Mouse (Mus musculus): ENCODE results near the gene 1810049J17Rik. TPM values are rescaled to one million over a fixed set of nuclear protein-coding genes. Genes with fewer than 3 reads are reported as not detected.

Gene 1810049J17Rik
- polyA plus RNA-seq, 1 experiment from 2014 or later, result not detected

GRCm38 (mm10) chr15:12314584-12314983 lies 7.1 kb downstream of the 1810049J17Rik start:
- H3K4me2 ChIP-seq (ENCODE audit: low read depth, low read length), result no peak overlapping the region
- no peak overlapping the region for H3K27ac ChIP-seq (replicated peaks; ENCODE audit: low read depth, low read length)
- H3K9me3 ChIP-seq (replicated peaks; ENCODE audit: control insufficient read depth, low read length), result no peaks in the 10 kb centered on the region
- no peak overlapping the region for H3K4me3 ChIP-seq (ENCODE audit: low read depth, low read length)
- DNase-seq (ENCODE audit: low spot score) (no peak), ATAC-seq (replicated peaks; ENCODE audit: insufficient number of reproducible peaks, low FRiP score, low TSS enrichment, low read depth) (no peak)
- no peak overlapping the region for H3K9ac ChIP-seq (replicated peaks; ENCODE audit: low read length)
- no peaks in the 10 kb centered on the region for H3K36me3 ChIP-seq (replicated peaks; ENCODE audit: control insufficient read depth, insufficient read depth, low read depth, low read length)
- H3K4me1 ChIP-seq (ENCODE audit: control insufficient read depth, insufficient read depth, low read length), result no peaks in the 10 kb centered on the region
- H3K27me3 ChIP-seq (ENCODE audit: control insufficient read depth, insufficient read depth, low read length), result no peaks in the 10 kb centered on the region
- 83% methylated on average over 5 of the region's 5 CpGs for WGBS

DNA sequence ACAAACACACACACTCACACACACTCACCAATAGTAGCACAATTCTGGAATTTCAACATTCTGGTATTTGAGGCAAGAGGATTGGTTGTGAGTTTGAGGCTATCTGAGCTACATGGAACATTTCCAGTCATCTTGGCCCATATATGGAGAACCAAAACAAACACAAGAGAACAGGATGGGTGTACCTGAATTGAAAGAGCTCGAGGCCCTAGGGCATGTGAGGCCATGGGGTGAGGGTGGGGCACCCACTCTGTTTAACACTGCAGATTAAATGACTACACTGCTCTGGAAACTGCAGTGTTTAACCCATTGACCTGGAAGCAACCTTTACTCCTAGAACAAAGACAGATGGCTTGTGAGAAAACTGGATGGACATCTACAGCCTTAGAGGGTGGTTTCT lies 8.4 kb downstream of the 1810049J17Rik start:
- H3K27ac ChIP-seq (replicated peaks; ENCODE audit: low read depth, low read length), result no peak overlapping the region
- H3K36me3 ChIP-seq (replicated peaks; ENCODE audit: control insufficient read depth, insufficient read depth, low read depth, low read length), result no peaks in the 10 kb centered on the region
- H3K9me3 ChIP-seq (replicated peaks; ENCODE audit: control insufficient read depth, low read length), result no peaks in the 10 kb centered on the region
- DNase-seq (ENCODE audit: low spot score) (no peak), ATAC-seq (replicated peaks; ENCODE audit: insufficient number of reproducible peaks, low FRiP score, low TSS enrichment, low read depth) (no peak)
- no peak overlapping the region for H3K4me3 ChIP-seq (ENCODE audit: low read depth, low read length)
- H3K4me2 ChIP-seq (ENCODE audit: low read depth, low read length), result no peak overlapping the region
- 26% methylated on average over 1 of the region's 1 CpGs for WGBS
- H3K9ac ChIP-seq (replicated peaks; ENCODE audit: low read length), result no peak overlapping the region
- no peaks in the 10 kb centered on the region for H3K27me3 ChIP-seq (ENCODE audit: control insufficient read depth, insufficient read depth, low read length)
- no peaks in the 10 kb centered on the region for H3K4me1 ChIP-seq (ENCODE audit: control insufficient read depth, insufficient read depth, low read length)

- H3K9me3 ChIP-seq (replicated peaks; ENCODE audit: control insufficient read depth, low read length), result no peaks in the 10 kb centered on the region
- H3K4me2 ChIP-seq (ENCODE audit: low read depth, low read length), result no peak overlapping the region
- no peaks in the 10 kb centered on the region for H3K36me3 ChIP-seq (replicated peaks; ENCODE audit: control insufficient read depth, insufficient read depth, low read depth, low read length)
- ATAC-seq (replicated peaks; ENCODE audit: insufficient number of reproducible peaks, low FRiP score, low TSS enrichment, low read depth), result no peak
- H3K27ac ChIP-seq (replicated peaks; ENCODE audit: low read depth, low read length), result no peak overlapping the region
- H3K4me3 ChIP-seq (ENCODE audit: low read depth, low read length), result no peak overlapping the region
- no peak for DNase-seq (ENCODE audit: low spot score)
- no peaks in the 10 kb centered on the region for H3K27me3 ChIP-seq (ENCODE audit: control insufficient read depth, insufficient read depth, low read length)
- H3K4me1 ChIP-seq (ENCODE audit: control insufficient read depth, insufficient read depth, low read length), result no peaks in the 10 kb centered on the region
- no peak overlapping the region for H3K9ac ChIP-seq (replicated peaks; ENCODE audit: low read length)
- 93% methylated on average over 7 of the region's 7 CpGs for WGBS
Measured at GRCm38 (mm10) chr15:12311465-12311864, 10.2 kb downstream of the 1810049J17Rik start.

GRCm38 (mm10) chr15:12310676-12311075 lies 11.0 kb downstream of the 1810049J17Rik start:
- no peak for ATAC-seq (replicated peaks; ENCODE audit: insufficient number of reproducible peaks, low FRiP score, low TSS enrichment, low read depth)
- H3K36me3 ChIP-seq (replicated peaks; ENCODE audit: control insufficient read depth, insufficient read depth, low read depth, low read length), result no peaks in the 10 kb centered on the region
- H3K9ac ChIP-seq (replicated peaks; ENCODE audit: low read length), result no peak overlapping the region
- H3K4me3 ChIP-seq (ENCODE audit: low read depth, low read length), result no peak overlapping the region
- WGBS, result 90% methylated on average over 4 of the region's 4 CpGs
- no peak for DNase-seq (ENCODE audit: low spot score)
- no peak overlapping the region for H3K4me2 ChIP-seq (ENCODE audit: low read depth, low read length)
- no peaks in the 10 kb centered on the region for H3K27me3 ChIP-seq (ENCODE audit: control insufficient read depth, insufficient read depth, low read length)
- H3K27ac ChIP-seq (replicated peaks; ENCODE audit: low read depth, low read length), result no peak overlapping the region
- no peaks in the 10 kb centered on the region for H3K9me3 ChIP-seq (replicated peaks; ENCODE audit: control insufficient read depth, low read length)
- H3K4me1 ChIP-seq (ENCODE audit: control insufficient read depth, insufficient read depth, low read length), result no peaks in the 10 kb centered on the region

DNA sequence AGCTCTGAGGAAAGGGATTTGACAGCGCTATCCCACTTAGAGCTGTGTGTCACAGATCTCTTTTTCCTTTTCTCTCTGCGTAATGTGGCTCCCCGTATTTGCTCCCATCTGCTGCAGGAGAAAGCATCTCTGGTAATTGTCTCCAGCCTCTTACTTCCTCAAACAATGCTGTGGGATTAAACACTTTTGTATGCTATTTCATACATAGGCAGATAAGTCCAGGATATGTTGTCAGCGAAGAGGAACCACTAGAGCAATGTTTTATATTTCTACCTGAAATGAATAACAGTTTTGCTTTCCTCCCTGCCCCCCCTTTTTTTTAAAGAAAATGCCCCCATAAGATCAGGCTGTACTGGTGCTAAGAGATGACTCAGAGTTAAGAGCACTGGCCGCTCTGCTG lies 13.2 kb downstream of the 1810049J17Rik start:
- H3K9ac ChIP-seq (replicated peaks; ENCODE audit: low read length), result no peak overlapping the region
- DNase-seq (ENCODE audit: low spot score) (no peak), ATAC-seq (replicated peaks; ENCODE audit: insufficient number of reproducible peaks, low FRiP score, low TSS enrichment, low read depth) (no peak)
- H3K27ac ChIP-seq (replicated peaks; ENCODE audit: low read depth, low read length), result no peak overlapping the region
- 83% methylated on average over 5 of the region's 5 CpGs for WGBS
- H3K9me3 ChIP-seq (replicated peaks; ENCODE audit: control insufficient read depth, low read length), result no peaks in the 10 kb centered on the region
- no peaks in the 10 kb centered on the region for H3K27me3 ChIP-seq (ENCODE audit: control insufficient read depth, insufficient read depth, low read length)
- no peaks in the 10 kb centered on the region for H3K4me1 ChIP-seq (ENCODE audit: control insufficient read depth, insufficient read depth, low read length)
- no peaks in the 10 kb centered on the region for H3K36me3 ChIP-seq (replicated peaks; ENCODE audit: control insufficient read depth, insufficient read depth, low read depth, low read length)
- H3K4me3 ChIP-seq (ENCODE audit: low read depth, low read length), result no peak overlapping the region
- H3K4me2 ChIP-seq (ENCODE audit: low read depth, low read length), result no peak overlapping the region

- 74% methylated on average over 4 of the region's 4 CpGs for WGBS
- Histone ChIP-seq H3K36me3 (replicated peaks; ENCODE audit: control insufficient read depth, insufficient read depth, low read depth, low read length) (no peaks in the 10 kb centered on the region), H3K9me3 (replicated peaks; ENCODE audit: control insufficient read depth, low read length) (no peaks in the 10 kb centered on the region), H3K27me3 (ENCODE audit: control insufficient read depth, insufficient read depth, low read length) (no peaks in the 10 kb centered on the region), H3K27ac (replicated peaks; ENCODE audit: low read depth, low read length) (no peak overlapping the region), H3K4me3 (ENCODE audit: low read depth, low read length) (no peak overlapping the region), H3K4me2 (ENCODE audit: low read depth, low read length) (no peak overlapping the region), H3K9ac (replicated peaks; ENCODE audit: low read length) (no peak overlapping the region), H3K4me1 (ENCODE audit: control insufficient read depth, insufficient read depth, low read length) (no peaks in the 10 kb centered on the region)
- ATAC-seq (replicated peaks; ENCODE audit: insufficient number of reproducible peaks, low FRiP score, low TSS enrichment, low read depth), result no peak
- no peak for DNase-seq (ENCODE audit: low spot score)
Measured at GRCm38 (mm10) chr15:12307114-12307513, 14.6 kb downstream of the 1810049J17Rik start.

DNA sequence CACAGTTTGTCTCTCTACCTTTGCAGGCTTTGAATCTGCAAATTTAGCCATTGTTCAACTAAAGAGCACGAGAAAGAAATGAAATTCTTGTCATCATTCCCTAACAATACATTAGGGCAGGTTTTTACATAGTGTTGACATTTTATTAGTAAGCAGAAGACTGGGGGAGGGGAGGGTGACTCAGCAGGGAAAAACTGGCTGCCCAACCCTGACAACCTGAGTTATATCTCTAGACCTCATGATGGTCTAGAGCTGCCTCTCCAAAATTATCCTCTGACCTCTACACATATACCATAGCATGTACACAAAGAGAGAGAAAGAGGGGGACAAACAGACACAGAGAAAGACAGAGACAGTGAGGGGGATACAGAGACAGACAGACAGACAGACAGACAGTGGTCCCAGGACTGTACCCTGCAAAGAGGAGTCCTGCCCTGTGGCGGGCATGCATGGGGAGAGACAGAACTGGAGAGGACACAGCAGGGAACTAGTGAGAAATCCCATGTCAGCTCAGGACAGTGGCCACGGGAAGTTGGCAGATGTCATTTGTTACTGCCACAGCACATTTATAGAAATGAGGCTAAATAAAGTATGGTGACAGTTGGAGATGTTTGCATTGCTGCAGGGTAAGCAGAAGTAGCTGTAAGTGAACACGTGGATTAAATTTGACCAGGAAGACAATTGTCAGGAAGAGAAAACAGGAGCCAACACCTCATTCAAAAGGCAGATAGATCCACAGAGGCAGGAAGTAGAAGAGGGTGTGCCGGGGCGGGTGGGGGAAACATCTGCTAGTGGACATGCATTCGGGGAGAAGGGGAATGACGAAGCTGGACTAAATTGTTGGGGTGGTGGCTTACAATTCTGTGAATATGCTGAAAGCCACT lies 15.3 kb downstream of the 1810049J17Rik start:
- Histone ChIP-seq H3K9me3 (replicated peaks; ENCODE audit: control insufficient read depth, low read length) (no peaks in the 10 kb centered on the region), H3K4me3 (ENCODE audit: low read depth, low read length) (no peak overlapping the region), H3K4me2 (ENCODE audit: low read depth, low read length) (no peak overlapping the region), H3K4me1 (ENCODE audit: control insufficient read depth, insufficient read depth, low read length) (no peaks in the 10 kb centered on the region), H3K9ac (replicated peaks; ENCODE audit: low read length) (no peak overlapping the region), H3K27me3 (ENCODE audit: control insufficient read depth, insufficient read depth, low read length) (no peaks in the 10 kb centered on the region), H3K36me3 (replicated peaks; ENCODE audit: control insufficient read depth, insufficient read depth, low read depth, low read length) (no peaks in the 10 kb centered on the region), H3K27ac (replicated peaks; ENCODE audit: low read depth, low read length) (no peak overlapping the region)
- WGBS, result 63% methylated on average over 8 of the region's 8 CpGs
- DNase-seq (ENCODE audit: low spot score) (no peak), ATAC-seq (replicated peaks; ENCODE audit: insufficient number of reproducible peaks, low FRiP score, low TSS enrichment, low read depth) (no peak)

DNA sequence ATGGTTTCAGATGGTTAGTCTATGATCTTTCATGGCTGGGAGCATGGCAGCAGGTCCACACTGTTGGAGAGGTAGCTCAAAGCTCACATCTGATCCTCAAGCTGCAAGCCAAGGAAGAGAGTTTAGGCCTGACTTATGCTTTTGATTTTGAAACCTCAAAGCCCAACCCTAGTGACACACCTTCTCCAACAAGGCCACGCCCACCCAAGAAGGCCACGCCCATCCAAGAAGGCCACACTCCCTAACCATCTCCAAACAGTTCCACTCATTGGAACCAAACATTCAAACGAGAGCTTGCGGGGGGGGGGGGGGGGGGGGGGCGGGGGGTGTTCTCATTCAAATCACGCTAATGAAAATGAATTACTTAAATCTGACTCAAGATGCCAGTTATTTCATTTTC lies 19.9 kb downstream of the 1810049J17Rik start:
- Histone ChIP-seq H3K36me3 (replicated peaks; ENCODE audit: control insufficient read depth, insufficient read depth, low read depth, low read length) (no peaks in the 10 kb centered on the region), H3K9ac (replicated peaks; ENCODE audit: low read length) (no peak overlapping the region), H3K4me3 (ENCODE audit: low read depth, low read length) (no peak overlapping the region), H3K4me1 (ENCODE audit: control insufficient read depth, insufficient read depth, low read length) (no peaks in the 10 kb centered on the region), H3K9me3 (replicated peaks; ENCODE audit: control insufficient read depth, low read length) (no peaks in the 10 kb centered on the region), H3K27ac (replicated peaks; ENCODE audit: low read depth, low read length) (no peak overlapping the region), H3K4me2 (ENCODE audit: low read depth, low read length) (no peak overlapping the region), H3K27me3 (ENCODE audit: control insufficient read depth, insufficient read depth, low read length) (no peaks in the 10 kb centered on the region)
- 83% methylated on average over 6 of the region's 6 CpGs for WGBS
- no peak for DNase-seq (ENCODE audit: low spot score)
- no peak for ATAC-seq (replicated peaks; ENCODE audit: insufficient number of reproducible peaks, low FRiP score, low TSS enrichment, low read depth)

All from embryonic facial prominence, embryonic 11.5 days (tissue).